Mouse (Mus musculus): ENCODE measurements around the gene Gpr33.

Gene Gpr33

GRCm38 (mm10) chr12:51983625-51984024 lies 44.2 kb downstream of the Gpr33 start:
- no peak for DNase-seq

DNA sequence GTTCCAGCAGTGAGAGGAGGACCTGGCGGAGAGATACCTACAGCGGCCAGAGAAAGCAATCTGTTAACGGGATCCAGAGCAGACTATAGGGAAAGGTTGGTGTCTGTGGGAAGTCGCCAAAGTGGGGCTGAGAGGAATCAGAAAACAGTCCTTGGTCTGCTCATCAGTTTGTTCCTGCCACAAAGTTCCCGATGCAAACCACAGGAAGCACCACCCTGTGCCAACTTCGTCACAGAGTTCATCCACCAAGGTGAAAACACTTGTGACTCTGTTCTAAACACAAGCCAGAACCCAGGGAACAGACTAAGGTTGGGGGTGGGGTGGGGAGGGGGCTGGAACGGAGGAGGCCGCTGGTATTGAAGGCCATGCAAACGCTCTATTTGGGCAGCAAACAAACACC lies 51.3 kb downstream of the Gpr33 start:
- DNase-seq: no peak

DNA sequence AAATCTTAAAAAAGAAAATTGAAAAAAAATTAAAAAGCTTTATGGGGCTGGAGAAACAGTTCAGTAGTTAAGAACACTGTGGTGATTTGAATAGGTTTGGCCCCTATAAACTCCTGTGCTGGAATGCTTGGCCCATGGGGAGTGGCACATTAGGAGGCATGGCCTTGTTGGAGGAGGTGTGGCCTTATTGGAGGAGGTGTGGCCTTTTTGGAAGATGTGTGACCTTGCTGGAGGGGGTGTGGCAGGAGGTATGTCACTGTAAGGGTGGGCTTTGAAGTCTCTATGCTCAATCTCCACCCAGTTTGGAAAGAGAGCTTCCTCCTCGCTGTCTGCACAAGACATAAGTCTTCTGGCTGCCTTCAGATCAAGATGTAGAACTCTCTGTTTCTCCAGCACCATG lies 53.5 kb downstream of the Gpr33 start:
- DNase-seq: no peak
